Mouse (Mus musculus) heart, embryonic 15.5 days (tissue): ENCODE data around the gene Bcar3. TPM values are rescaled to one million over a fixed set of nuclear protein-coding genes. Genes with fewer than 3 reads are reported as not detected.

Source experiments
- ATAC-seq: fragments of 200-750 bp; cut with Nextera tagmentation; replicated peaks from 2 replicates; pipeline ENCODE4 v1.8.0; 2017; ENCODE audit warnings: low read depth, moderate TSS enrichment; ENCODE audit not compliant: insufficient number of reproducible peaks, insufficient read depth, low FRiP score
- H3K27ac ChIP-seq: fragments of 300-500 bp; sonication (generic); 2 replicates; pipeline ENCODE4 v1.5.1; 2015; ENCODE audit warnings: mild to moderate bottlenecking, inconsistent platforms
- H3K27me3 ChIP-seq: fragments of 300-500 bp; sonication (generic); 2 replicates; pipeline ENCODE4 v1.6.1; 2015; ENCODE audit warnings: inconsistent platforms
- H3K36me3 ChIP-seq: fragments of 300-500 bp; sonication (generic); 2 replicates; pipeline ENCODE4 v1.6.1; 2015; ENCODE audit warnings: mild to moderate bottlenecking, inconsistent platforms
- H3K4me1 ChIP-seq: fragments of 300-500 bp; sonication (generic); replicated peaks from 2 replicates; pipeline ENCODE4 v1.6.1; 2015; ENCODE audit warnings: inconsistent platforms
- H3K4me2 ChIP-seq: fragments of 300-500 bp; sonication (generic); 2 replicates; pipeline ENCODE4 v1.6.1; 2015; ENCODE audit warnings: inconsistent platforms, mild to moderate bottlenecking, moderate library complexity
- H3K4me3 ChIP-seq: fragments of 300-500 bp; sonication (generic); 2 replicates; pipeline ENCODE4 v1.5.1; 2015; ENCODE audit warnings: mild to moderate bottlenecking, inconsistent platforms
- H3K9ac ChIP-seq: fragments of 300-500 bp; sonication (generic); 2 replicates; pipeline ENCODE4 v1.6.1; 2015; ENCODE audit warnings: mild to moderate bottlenecking, inconsistent platforms
- H3K9me3 ChIP-seq: fragments of 300-500 bp; sonication (generic); replicated peaks from 2 replicates; pipeline ENCODE4 v1.6.1; 2016; ENCODE audit warnings: inconsistent platforms
- WGBS: fragments of 180-500 bp; shearing (Covaris S2); methylation state at CpG from one replicate; pipeline ENCODE4 v1.1.7; 2015; ENCODE audit warnings: mixed read lengths; 5-methylcytosine and 5-hydroxymethylcytosine counted together
- microRNA counts: library from miRNA; unstranded; fragments of <30 nt; microRNA quantifications from one replicate; lab custom pipeline; 2016
- microRNA-seq: library from miRNA; unstranded; fragments of <30 nt; microRNA quantifications from one replicate; pipeline ENCODE4, GENCODE M21; 2016
- polyA plus RNA-seq: library from polyadenylated mRNA; unstranded; fragments of >200 nt; fragmentation: Nextera tagmentation; extraction: Ambion mirVana; gene quantifications from 2 replicates; pipeline ENCODE4 v1.2.1, GENCODE M21; 2015

Bcar3 gene
- polyA plus RNA-seq, 1 experiment from 2014 or later: 3.9 TPM

- WGBS: 66% methylated on average over 4 of the region's 4 CpGs
Measured at GRCm38 (mm10) chr3:122547469-122547868, 253.5 kb downstream of the Bcar3 start.

GRCm38 (mm10) chr3:122551174-122551573, 257.2 kb downstream of the Bcar3 start:
- H3K27me3 ChIP-seq: no peaks in the 10 kb centered on the region
- peaks cover 8% of the 10 kb centered on the region; the same call in 1 of the 2 replicates for H3K36me3 ChIP-seq
- no peak overlapping the region for H3K4me2 ChIP-seq
- no peak overlapping the region for H3K27ac ChIP-seq
- no peaks in the 10 kb centered on the region for H3K9me3 ChIP-seq
- H3K4me3 ChIP-seq: no peak overlapping the region
- ATAC-seq: no peak
- 91% methylated on average over 3 of the region's 3 CpGs for WGBS
- H3K9ac ChIP-seq: no peak overlapping the region
- H3K4me1 ChIP-seq: no peaks in the 10 kb centered on the region

More at GRCm38 (mm10) chr3:122547469-122547868, 253.5 kb downstream of the Bcar3 start:
- no peak overlapping the region for H3K4me3 ChIP-seq
- no peak for ATAC-seq
- no peaks in the 10 kb centered on the region for H3K4me1 ChIP-seq
- peaks cover 18% of the 10 kb centered on the region; the same call in 1 of the 2 replicates for H3K36me3 ChIP-seq
- no peaks in the 10 kb centered on the region for H3K27me3 ChIP-seq
- no peaks in the 10 kb centered on the region for H3K9me3 ChIP-seq
- H3K27ac ChIP-seq: no peak overlapping the region
- no peak overlapping the region for H3K9ac ChIP-seq
- no peak overlapping the region for H3K4me2 ChIP-seq

- no peak overlapping the region for H3K9ac ChIP-seq
- no peak overlapping the region for H3K4me2 ChIP-seq
- ATAC-seq: no peak
- no peaks in the 10 kb centered on the region for H3K27me3 ChIP-seq
- no peaks in the 10 kb centered on the region for H3K4me1 ChIP-seq
- H3K9me3 ChIP-seq: no peaks in the 10 kb centered on the region
- no peaks in the 10 kb centered on the region for H3K36me3 ChIP-seq
- WGBS: 66% methylated on average over 2 of the region's 2 CpGs
- H3K27ac ChIP-seq: no peak overlapping the region
- no peak overlapping the region for H3K4me3 ChIP-seq
Measured at GRCm38 (mm10) chr3:122557766-122558165, 263.8 kb downstream of the Bcar3 start.

GRCm38 (mm10) chr3:122565285-122565684, 271.3 kb downstream of the Bcar3 start:
- WGBS: 19% methylated on average over 7 of the region's 7 CpGs
- Histone ChIP-seq H3K27ac (no peak overlapping the region), H3K27me3 (no peaks in the 10 kb centered on the region), H3K36me3 (peaks cover 8% of the 10 kb centered on the region), H3K9ac (no peak overlapping the region), H3K4me3 (no peak overlapping the region), H3K4me2 (no peak overlapping the region), H3K4me1 (peaks cover 4% of the 10 kb centered on the region), H3K9me3 (no peaks in the 10 kb centered on the region)
- no peak for ATAC-seq

GRCm38 (mm10) chr3:122566112-122566511, 272.2 kb downstream of the Bcar3 start:
- Histone ChIP-seq H3K27me3 (no peaks in the 10 kb centered on the region), H3K9ac (no peak overlapping the region), H3K36me3 (peaks cover 8% of the 10 kb centered on the region), H3K4me1 (peaks cover 4% of the 10 kb centered on the region), H3K4me3 (no peak overlapping the region), H3K4me2 (no peak overlapping the region), H3K27ac (no peak overlapping the region), H3K9me3 (no peaks in the 10 kb centered on the region)
- WGBS: 69% methylated on average over 3 of the region's 3 CpGs
- no peak for ATAC-seq

GRCm38 (mm10) chr3:122566549-122566948, 272.6 kb downstream of the Bcar3 start:
- Histone ChIP-seq H3K9ac (no peak overlapping the region), H3K36me3 (peaks cover 8% of the 10 kb centered on the region), H3K9me3 (no peaks in the 10 kb centered on the region), H3K4me3 (no peak overlapping the region), H3K4me2 (no peak overlapping the region), H3K27me3 (no peaks in the 10 kb centered on the region), H3K4me1 (peaks cover 4% of the 10 kb centered on the region), H3K27ac (no peak overlapping the region; the same call in 1 of the 2 replicates)
- no peak for ATAC-seq
- WGBS: 46% methylated on average over 4 of the region's 4 CpGs

- H3K4me3 ChIP-seq: no peak overlapping the region
- WGBS: 94% methylated on average over 5 of the region's 5 CpGs
- H3K27me3 ChIP-seq: no peaks in the 10 kb centered on the region
- H3K27ac ChIP-seq: no peak overlapping the region
- H3K36me3 ChIP-seq: no peaks in the 10 kb centered on the region
- ATAC-seq: no peak
- no peak overlapping the region for H3K4me2 ChIP-seq
- H3K9me3 ChIP-seq: no peaks in the 10 kb centered on the region
- H3K4me1 ChIP-seq: no peaks in the 10 kb centered on the region
- H3K9ac ChIP-seq: no peak overlapping the region
Measured at GRCm38 (mm10) chr3:122573426-122574286, 279.7 kb downstream of the Bcar3 start.

- Histone ChIP-seq H3K9me3 (no peaks in the 10 kb centered on the region), H3K27me3 (no peaks in the 10 kb centered on the region), H3K36me3 (no peaks in the 10 kb centered on the region), H3K4me1 (no peaks in the 10 kb centered on the region), H3K4me2 (no peak overlapping the region), H3K4me3 (no peak overlapping the region), H3K27ac (no peak overlapping the region), H3K9ac (no peak overlapping the region)
- no peak for ATAC-seq
- 56% methylated on average over 1 of the region's 1 CpGs for WGBS
Measured at GRCm38 (mm10) chr3:122574921-122575320, 281.0 kb downstream of the Bcar3 start.

- H3K27ac ChIP-seq: no peak overlapping the region
- no peak for ATAC-seq
- no peak overlapping the region for H3K9ac ChIP-seq
- H3K36me3 ChIP-seq: no peaks in the 10 kb centered on the region
- H3K4me1 ChIP-seq: no peaks in the 10 kb centered on the region
- no peak overlapping the region for H3K4me2 ChIP-seq
- no peaks in the 10 kb centered on the region for H3K27me3 ChIP-seq
- no peaks in the 10 kb centered on the region for H3K9me3 ChIP-seq
- H3K4me3 ChIP-seq: no peak overlapping the region
Measured at GRCm38 (mm10) chr3:122577360-122577759, 283.4 kb downstream of the Bcar3 start.

MicroRNAs within 50 kb of the gene (microRNA counts, 519-probe panel; counts per million panel counts)
- microRNA mmu-miR-760 (lab: Ali Mortazavi, UCI): 1,964 counts per million, percentile 20 among the panel's probes with 10 or more counts

Small RNA genes within 50 kb of the gene (microRNA-seq; reads per million reads assigned to microRNA genes)
- gene Mir760 (54.8 reads per million, percentile 43 among the genes with 10 or more reads in this experiment), gene Mir7657 (not detected)

Other genes starting within 250 kb of the Bcar3 start
- 3.0 and 3.2 TPM in 2 replicates for gene Abca4, start 249.7 kb upstream of the Bcar3 start, polyA plus RNA-seq
- gene Gclm, start 48.6 kb upstream of the Bcar3 start, polyA plus RNA-seq: 65.6 and 71.9 TPM in 2 replicates
- 37.7 and 38.4 TPM in 2 replicates for gene Dnttip2, start 19.7 kb upstream of the Bcar3 start, polyA plus RNA-seq